Mouse (Mus musculus) spleen, postnatal 10 days (tissue): ENCODE results near the gene Gimap9.

Experiments used
- DNase-seq, 2 experiments: peaks; one replicate each; pipeline ENCODE4 v3.0.0; 2021 to 2022; ENCODE audit warnings: low spot score in 2 of 2

Gene Gimap9

GRCm38 (mm10) chr6:48675931-48676859 lies at the start of gene Gimap9:
Gene Gimap9, plus strand, starts transcription at chr6:48676129.
- peak; percentile 69 to 82 for DNase-seq

- DNase-seq = no peak
Measured at GRCm38 (mm10) chr6:48626464-48626863, 49.5 kb upstream of the Gimap9 start, which contains the start of gene AI854703. Gene AI854703, plus strand, starts transcription at chr6:48626764.

GRCm38 (mm10) chr6:48626984-48627383 lies 48.9 kb upstream of the Gimap9 start:
- DNase-seq = peak in 1 of 2 experiments; percentile 31

GRCm38 (mm10) chr6:48627511-48627924 lies 48.4 kb upstream of the Gimap9 start:
- DNase-seq = no peak

DNA sequence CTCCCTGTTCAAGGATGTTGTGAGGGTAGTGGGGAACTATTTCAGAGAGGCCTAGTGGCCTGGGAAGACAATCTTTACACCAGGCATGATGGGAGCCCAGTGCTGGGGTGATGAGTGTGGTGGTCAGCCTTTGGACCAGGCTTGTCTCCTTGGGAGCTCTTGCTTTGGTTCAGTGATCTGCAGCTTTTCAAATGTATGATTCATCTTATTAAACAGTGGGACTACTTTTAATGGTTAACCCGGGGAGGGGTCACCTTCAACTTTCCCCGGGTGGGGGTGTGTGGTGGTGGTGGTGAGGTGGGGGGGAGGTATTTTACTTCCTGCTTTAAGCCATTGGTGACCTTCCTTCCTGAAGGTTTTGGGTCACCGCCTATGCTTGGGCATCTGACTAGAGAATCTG lies 47.6 kb upstream of the Gimap9 start:
- DNase-seq = no peak

DNA sequence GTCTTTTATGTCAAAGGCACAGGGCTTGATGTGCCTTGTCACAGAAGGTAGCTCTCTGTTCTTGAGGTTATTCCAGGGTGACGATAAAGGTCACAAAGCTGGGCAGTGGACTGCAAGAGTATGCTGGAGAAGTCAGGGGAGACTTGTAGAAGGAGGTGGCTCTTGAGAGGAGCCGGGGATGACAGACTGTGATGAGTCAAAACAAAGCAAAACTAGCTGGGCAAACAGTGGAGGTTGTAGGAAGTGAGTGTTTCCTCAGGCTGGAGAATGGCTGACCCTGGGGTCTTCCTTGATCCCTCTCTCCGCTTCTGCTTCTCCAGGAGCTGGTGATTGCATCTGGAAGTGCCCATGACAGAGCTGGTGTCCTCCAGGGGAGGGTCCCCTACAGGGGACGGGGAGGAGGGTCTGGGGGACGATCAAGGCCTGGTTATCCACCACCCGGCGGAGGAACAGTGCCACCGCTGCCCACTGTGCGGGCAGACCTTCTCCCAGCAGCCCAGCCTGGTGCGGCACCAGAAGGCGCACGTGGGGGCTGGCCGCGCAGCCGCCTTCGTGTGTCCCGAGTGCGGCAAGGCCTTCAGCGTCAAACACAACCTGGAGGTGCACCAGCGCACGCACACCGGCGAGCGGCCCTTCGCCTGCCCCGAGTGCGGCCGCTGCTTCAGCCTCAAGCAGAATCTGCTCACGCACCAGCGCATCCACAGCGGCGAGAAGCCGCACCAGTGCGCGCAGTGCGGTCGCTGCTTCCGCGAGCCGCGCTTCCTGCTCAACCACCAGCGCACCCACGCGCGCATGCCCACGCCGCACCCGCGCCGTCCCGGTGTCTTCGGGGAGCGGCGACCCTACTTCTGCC lies 46.9 kb upstream of the Gimap9 start:
- DNase-seq = peak in 1 of 2 experiments; percentile 39

GRCm38 (mm10) chr6:48629661-48630034 lies 46.3 kb upstream of the Gimap9 start:
- no peak for DNase-seq

GRCm38 (mm10) chr6:48630831-48631230 lies 45.1 kb upstream of the Gimap9 start:
- no peak for DNase-seq

GRCm38 (mm10) chr6:48635105-48635504 lies 40.8 kb upstream of the Gimap9 start:
- no peak for DNase-seq

DNA sequence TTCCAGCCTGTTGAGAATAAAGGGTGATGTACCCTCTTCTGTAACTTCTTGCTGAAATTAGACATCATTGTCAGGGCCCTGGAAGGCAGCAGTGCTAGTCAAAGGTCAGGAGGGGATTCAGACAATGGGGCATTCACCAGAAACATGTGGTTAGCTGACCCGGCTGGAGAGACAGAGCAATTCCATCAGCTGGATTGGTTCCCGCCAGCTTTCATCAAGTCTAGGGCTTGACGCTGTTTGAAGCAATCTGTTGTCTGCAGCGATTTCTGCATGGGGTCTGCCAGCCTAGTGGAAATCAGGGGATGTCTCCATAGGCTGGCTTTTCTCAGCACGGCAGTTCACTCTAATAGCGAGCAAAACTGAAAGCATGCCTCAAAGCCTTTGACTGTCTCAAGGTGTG lies 39.4 kb upstream of the Gimap9 start:
- no peak for DNase-seq

GRCm38 (mm10) chr6:48637811-48638500 lies 38.0 kb upstream of the Gimap9 start:
- no peak for DNase-seq

DNA sequence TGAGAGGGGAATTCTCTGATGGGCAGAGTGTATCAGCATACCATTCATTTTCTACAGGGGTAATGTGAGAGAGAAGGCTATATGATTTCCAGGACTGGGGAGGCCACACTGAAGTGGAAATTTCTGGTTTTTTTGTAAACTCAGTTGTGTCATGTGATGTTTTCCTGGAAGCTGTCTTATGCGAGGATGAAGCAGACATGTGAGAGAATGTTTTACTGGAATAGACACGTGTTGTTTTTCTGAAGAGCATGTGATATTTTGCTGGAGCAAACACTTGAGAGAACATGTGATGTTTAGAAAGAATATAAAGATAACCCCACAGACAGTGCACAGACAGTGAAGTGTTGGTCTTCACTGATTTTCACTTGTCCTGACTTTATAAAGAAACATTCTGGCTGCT lies 37.4 kb upstream of the Gimap9 start:
- DNase-seq = no peak

GRCm38 (mm10) chr6:48641391-48641790 lies 34.5 kb upstream of the Gimap9 start:
- no peak for DNase-seq

GRCm38 (mm10) chr6:48642764-48643292 lies 33.1 kb upstream of the Gimap9 start:
- no peak for DNase-seq

GRCm38 (mm10) chr6:48645660-48646308 lies 30.1 kb upstream of the Gimap9 start:
- DNase-seq = peak; percentile 35 to 78

GRCm38 (mm10) chr6:48646309-48646690 lies 29.6 kb upstream of the Gimap9 start:
- no peak for DNase-seq

GRCm38 (mm10) chr6:48646995-48647394 lies 28.9 kb upstream of the Gimap9 start, which contains the start of gene Gimap8:
Gene Gimap8, plus strand, starts transcription at chr6:48647234.
- peak in 1 of 2 experiments; percentile 83 for DNase-seq

- no peak for DNase-seq
Measured at GRCm38 (mm10) chr6:48647611-48648010, 28.3 kb upstream of the Gimap9 start.

DNA sequence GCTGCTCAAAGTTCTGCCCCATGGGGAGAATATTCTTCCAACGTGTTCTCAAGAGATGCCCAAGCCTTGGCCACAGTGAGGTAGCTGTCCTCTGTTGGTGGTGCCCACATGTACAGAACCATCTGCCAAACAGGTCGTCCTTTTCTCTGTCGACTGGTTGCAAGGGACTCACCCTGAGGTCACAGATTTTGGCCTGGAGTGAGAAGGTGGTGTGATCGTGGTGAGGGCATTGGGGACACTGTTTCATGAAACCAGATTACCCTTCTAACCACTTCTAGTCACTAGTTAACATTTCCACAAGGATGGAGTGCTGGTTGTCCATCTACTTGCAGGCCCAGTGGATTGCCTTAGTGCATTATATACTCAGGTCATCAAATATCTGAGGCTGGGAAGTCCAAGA lies 27.1 kb upstream of the Gimap9 start:
- DNase-seq = no peak

DNA sequence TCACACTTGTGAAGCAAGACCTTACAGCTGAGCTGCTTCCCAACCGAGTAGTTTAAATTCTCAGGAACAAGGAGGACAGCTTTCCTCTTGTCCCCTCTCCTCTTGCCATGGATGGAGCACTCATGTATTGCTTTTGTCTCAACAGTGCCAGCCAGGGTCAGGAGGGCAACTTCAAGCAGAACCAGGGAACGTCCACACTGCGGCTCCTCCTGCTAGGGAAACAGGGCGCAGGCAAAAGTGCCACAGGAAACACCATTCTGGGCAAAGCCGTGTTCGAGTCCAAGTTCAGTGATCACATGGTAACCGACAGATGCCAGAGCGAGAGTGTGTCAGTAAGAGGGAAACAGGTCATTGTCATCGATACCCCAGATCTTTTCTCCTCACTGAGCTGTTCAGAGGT lies 25.9 kb upstream of the Gimap9 start:
- DNase-seq = no peak

GRCm38 (mm10) chr6:48658721-48659120 lies 17.2 kb upstream of the Gimap9 start:
- DNase-seq = no peak
